Mouse (Mus musculus) adrenal gland (tissue): Measurements from ENCODE around the gene Cnn2.

ENCODE experiments used
- intact Hi-C: fragments of 180-260 bp; cut with DNase I; formaldehyde crosslinking; loops from one replicate; pipeline ENCODE4 v1.15.1; 2025

Cnn2 gene

DNA sequence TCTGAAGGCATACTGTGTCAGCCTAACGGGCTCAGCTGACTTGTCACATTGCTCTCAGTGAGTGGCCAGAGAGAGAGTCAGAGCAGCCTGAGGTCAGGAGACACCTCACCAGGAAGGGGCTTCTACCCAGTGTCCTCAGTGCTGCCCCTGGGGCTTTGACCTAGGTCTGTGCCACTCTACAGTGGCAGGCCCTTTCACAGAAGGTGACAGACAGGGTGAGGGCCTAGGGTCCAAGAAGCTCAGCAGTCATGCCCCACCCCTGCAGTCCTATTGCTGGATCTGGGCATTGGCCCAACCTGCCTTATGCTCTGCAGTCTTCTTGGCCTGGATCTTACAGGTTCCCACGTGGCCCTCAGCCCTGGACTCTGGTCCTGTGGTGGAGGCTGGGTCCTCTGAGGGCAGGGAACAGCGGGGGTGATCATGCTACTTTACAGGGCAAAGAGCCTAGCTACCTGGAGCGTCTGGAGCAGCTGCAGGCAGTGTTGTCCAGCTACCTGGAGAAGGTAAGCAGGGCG lies 21.4 kb upstream of the Cnn2 start:
- intact Hi-C loops = no loop called here

DNA sequence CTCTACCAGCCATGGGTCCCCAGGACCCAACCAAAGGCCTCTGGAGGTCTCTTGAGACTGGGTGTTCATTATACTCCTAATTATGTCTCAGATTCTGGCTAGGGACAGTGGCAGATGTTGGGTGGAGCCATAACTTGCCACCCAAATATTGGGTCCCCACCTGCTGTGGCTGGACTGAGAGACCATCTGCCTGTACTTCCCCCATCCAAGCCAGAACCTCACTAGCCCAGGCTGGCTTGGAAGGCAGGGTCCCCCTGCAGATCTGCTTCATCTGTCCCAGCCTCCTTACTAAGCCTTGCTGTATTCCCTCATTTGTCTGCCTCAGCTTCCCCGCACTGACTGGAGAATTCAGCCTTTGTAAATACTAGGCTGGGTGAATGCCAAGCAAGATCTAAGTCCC lies 20.2 kb upstream of the Cnn2 start:
- intact Hi-C loops = no loop called here

DNA sequence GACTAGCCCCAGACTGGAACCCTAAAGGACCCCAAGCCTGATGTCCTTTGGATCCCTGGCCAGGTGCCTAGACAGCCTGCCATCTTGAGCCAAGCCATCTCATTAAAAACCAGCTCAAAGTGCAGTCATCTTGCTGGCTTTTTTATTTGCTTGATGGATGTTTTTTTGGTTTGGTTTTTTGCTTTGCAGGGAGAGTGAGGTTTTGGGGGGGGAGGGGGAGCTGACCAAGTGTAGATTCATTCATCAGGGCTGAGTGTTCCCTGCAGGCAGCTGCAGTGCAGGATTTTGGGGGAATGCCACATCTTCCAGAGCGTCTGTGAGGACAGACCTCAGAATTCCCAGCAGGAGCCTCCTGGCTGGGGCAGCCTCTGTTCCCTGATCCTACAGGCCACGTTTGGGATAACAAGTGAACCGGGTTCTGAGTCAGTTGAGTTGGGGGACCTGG lies 19.2 kb upstream of the Cnn2 start:
- intact Hi-C loops = no loop called here

- intact Hi-C loops = no loop called here
Measured at GRCm38 (mm10) chr10:79970415-79971182, 17.8 kb upstream of the Cnn2 start, which contains the start of gene Grin3b. Gene Grin3b, plus strand, starts transcription at chr10:79970715.

- intact Hi-C loops = no loop called here
Measured at GRCm38 (mm10) chr10:79971183-79971497, 17.2 kb upstream of the Cnn2 start.

DNA sequence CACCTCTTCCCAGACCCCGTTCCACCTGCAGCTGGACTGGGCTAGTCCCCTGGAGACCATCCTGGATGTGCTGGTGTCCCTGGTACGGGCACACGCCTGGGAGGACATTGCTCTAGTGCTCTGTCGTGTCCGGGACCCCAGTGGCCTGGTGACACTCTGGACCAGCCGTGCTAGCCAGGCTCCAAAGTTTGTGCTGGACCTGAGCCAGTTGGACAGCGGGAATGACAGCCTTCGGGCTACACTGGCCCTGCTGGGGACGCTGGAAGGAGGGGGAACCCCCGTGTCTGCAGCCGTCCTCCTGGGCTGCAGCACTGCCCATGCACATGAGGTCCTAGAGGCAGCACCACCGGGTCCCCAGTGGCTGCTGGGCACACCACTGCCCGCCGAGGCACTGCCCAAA lies 15.6 kb upstream of the Cnn2 start:
- intact Hi-C loops = no loop called here

GRCm38 (mm10) chr10:79974087-79974486 lies 14.3 kb upstream of the Cnn2 start:
- intact Hi-C loops = no loop called here

DNA sequence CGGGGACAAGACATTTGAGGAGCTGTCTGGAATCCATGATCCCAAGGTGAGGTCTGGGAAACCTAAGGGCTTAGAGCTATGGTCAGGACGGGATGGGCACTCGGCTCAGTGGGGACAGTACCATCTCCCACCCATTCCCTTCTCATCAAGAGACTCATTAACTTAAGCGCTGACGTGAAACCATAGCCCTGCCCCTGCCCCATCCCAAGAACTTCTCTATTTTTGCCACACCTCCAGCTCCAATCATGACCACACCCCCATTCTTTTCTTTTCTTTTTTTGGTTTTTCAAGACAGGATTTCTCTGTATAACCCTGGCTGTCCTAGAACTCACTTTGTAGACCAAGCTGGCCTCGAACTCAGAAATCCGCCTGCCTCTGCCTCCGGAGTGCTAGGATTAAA lies 13.7 kb upstream of the Cnn2 start:
- intact Hi-C loops = no loop called here

GRCm38 (mm10) chr10:79976071-79976721 lies 12.2 kb upstream of the Cnn2 start:
- intact Hi-C loops = no loop called here

GRCm38 (mm10) chr10:79976722-79977107 lies 11.7 kb upstream of the Cnn2 start:
- intact Hi-C loops = no loop called here

DNA sequence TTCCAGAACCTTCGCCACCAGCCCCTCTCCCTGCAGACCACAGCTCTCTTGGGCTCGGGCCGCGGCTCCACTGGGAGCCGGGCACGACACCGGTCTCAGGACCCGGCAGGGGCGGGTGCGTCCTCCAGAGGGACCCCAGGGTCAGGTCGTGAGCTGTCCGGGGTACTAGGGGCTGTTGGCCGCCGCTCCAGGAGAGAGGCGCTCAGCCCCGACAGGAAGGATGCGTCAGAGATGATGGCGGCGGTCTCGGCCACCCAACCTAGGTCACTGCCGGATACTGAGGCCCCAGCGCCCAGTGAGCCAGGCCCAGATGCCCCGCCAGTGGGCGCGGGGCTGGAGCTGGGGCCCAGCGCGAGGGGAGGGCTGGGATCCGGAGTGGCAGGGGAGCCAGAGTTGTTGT lies 11.1 kb upstream of the Cnn2 start:
- intact Hi-C loops = no loop called here

GRCm38 (mm10) chr10:79978061-79978460 lies 10.3 kb upstream of the Cnn2 start:
- intact Hi-C loops = no loop called here

DNA sequence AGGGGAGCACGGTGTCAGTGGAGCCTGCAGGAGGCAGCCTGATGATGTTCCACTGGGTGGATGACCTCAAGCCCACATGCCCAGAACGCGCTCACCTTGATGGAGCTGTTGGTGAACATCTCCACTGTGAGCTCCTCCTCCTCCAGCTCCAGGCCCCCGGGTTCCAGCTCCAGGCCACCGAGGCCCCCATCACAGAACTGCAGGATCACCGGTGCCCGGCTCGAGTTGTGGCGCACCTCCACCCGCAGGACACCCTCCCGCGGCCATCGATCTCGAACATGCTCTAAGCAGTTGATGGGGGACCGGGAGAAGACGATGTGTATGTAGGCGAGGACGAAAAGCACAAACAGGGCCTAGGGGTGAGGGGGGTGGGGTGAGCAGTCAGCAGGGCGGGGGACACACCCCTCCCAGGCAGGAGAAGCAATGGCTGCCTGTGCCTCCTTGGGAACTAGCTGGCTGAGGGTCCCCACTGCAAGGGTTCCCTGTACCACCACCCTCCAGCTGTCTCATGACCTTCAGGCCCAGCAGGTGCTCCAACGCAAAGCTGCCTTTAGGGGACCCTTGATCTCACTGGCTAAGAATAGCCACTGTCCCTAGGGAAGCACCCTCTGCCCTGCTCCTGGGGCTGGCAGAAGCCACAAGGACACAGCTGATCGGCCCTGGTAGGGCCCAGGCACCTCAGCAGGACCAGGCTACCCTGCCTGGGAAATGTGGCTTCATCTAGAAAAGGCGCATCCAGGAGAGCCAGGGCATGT lies 8.8 kb upstream of the Cnn2 start:
- intact Hi-C loops = no loop called here

DNA sequence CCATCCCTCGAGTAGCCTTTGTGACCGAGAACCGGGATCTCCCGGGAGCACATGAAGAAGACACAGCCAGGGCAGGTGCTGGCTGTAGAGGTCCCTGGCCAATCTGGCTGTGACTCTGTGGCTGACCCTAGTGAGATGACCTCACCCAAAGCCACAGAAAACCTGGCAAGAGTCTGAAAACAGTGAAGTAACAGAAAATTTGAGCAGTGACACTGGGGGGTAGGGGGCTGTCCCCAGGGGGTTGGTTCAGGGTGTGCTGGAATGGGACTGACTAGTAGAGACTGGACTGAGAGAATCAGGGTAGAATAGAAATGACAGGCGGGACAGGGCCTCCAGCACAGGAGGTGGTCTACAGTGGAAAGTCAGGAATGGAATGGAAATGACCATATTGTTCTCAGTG lies 5.2 kb upstream of the Cnn2 start:
- intact Hi-C loops = no loop called here

DNA sequence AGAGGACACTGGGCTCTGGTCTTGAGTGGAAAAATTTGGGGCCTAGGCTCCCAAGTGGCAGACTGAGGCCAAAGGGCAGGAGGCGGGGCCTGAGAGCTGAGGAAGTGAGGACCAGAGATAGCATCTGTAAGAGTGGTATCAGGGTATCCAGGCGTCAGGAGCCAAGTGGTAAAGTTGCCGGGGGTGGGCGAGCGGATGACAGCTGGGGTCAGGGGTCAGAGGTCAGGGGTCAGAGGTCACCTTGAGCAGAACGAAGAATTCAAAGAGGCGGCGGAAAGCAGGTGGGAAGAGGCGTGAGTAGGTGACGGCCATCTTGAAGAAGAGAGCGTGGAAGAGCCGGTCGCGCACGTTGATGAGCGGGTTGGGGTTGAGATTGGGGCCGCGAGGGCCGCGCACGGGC lies 4.7 kb upstream of the Cnn2 start:
- intact Hi-C loops = no loop called here

GRCm38 (mm10) chr10:79984195-79984816 lies 4.1 kb upstream of the Cnn2 start, which contains the start of gene Tmem259:
Gene Tmem259, minus strand, starts transcription at chr10:79984330.
- intact Hi-C loops = no loop called here

GRCm38 (mm10) chr10:79984871-79985270 lies 3.5 kb upstream of the Cnn2 start:
- intact Hi-C loops = loop anchor here (5.0 kb wide), 2 partner anchors 127 to 157 kb away; partner anchors contain the start of gene Cbarp

DNA sequence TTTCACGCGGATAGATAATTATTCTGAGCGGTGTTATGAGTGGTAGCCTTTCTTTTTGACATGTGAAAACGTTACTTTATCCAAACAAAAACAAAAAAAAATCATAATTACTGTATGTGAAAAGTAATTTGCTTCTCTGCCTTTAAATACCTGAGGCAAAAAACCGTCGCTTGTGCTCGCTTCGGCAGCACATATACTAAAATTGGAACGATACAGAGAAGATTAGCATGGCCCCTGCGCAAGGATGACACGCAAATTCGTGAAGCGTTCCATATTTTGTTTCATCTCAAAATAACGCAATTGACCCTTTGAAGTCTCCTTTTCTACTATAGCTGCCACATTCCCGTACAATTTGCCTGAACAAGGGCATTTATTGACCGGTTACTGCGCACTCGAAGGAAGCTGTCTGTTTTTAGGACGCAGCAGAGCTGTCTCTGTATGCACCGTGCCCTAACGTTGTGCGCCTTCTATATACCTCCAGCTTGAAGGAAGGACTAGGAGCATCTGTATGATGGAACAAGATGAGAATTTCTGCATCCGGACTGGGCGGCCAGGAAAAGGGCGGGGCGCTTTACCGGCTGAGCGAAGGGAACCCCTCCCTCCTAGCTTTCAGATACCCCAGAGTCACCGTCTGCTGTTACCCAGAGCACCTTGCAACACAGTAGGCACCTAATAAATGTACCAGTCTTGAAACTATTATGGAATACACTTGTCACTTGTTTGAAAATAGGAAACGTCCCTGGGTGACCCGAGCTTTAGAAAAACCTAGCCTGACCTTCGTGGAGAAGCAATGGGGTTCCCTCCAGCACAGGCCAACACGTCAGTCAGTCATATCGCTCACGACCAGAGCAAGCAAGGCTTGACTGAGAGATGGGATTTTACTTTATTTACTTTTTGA lies 2.8 kb upstream of the Cnn2 start:
- intact Hi-C loops = loop anchor here (5.0 kb wide), 2 partner anchors 127 to 157 kb away; partner anchors contain the start of gene Cbarp

DNA sequence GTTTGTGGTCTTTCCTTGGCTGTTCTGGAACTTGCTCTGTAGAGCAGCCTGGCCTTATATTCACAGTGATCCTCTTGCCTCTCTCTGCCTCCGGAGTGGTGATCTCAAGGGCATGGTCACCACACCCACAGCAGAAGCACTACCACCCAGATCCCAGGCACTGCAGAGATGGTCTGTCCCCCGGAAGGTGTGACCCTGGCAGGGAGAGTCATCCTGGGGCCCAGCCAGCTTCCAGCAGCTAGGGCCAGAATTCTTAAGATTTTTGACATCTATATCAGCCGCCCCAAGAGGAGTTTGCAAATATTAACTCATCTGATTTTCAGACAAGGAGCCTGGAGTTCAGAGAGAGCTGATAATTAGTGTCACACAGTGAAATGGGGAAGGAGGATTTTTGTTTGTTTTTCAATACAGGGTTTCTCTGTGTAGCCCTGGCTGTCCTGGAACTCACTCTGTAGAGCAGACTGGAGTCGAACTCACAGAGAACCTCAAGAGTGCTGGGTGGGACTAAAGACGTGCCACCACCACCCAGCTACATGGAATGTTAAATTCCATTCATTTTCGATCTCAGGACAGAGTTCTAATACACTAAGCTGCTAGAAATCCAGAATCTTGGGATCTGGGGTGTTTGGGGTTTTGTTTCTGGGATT lies 2.0 kb upstream of the Cnn2 start:
- intact Hi-C loops = loop anchor here (5.0 kb wide), 2 partner anchors 126 to 156 kb away; partner anchors contain the start of gene Cbarp

DNA sequence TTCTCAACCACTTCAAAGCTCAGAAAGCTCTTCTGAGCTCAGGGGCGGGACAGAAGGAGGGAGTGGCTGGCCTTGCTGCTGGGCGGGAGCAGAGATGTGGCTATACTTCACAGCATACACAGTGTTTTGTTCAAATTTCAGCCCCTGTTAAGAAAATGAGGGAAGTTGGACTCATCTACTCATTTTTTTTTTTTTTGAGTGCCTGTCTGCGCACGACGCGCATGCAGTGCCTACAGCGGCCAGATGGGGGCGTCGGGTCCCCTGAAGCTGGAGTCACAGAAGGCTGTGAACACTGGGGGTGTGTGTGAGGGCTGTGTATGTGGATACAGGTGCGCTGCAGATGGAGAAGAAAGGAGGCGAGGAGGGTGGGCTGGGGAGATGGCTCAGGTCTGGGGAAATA lies 1.4 kb upstream of the Cnn2 start:
- intact Hi-C loops = loop anchor here (5.0 kb wide), 2 partner anchors 125 to 155 kb away; partner anchors contain the start of gene Cbarp
